ENCODE assay signal across 17 mouse cellular contexts in the genomic region with DNA sequence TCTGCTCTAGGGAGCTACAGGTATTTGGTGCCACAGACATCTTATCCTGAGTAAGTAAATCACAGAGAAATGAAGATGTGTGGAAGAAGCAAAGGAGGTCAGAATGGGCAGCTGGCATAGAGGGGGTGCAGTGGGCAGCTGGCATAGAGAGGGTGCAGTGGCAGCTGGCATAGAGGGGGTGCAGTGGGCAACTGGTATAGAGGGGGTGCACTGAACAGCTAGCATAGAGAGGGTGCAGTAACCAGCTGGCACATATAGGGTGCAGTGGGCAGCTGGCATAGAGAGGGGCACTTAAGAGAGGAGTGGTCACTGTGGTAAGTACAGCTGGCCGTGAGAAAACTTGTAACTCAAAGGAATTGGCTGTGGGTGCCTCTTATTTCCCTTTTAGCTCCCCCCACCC. TPM values are rescaled to one million over a fixed set of nuclear protein-coding genes. Genes with fewer than 3 reads are reported as not detected.
A peak's percentile ranks its signal among the peaks of the same experiment; 100 is the strongest.
DNase-seq lines count a peak whose midpoint lies in the region; ATAC-seq and TF ChIP-seq lines count a peak whose summit lies in the region.
"Had no signal": no experiment of that assay in that cellular context is flagged by ENCODE, and none has a peak within 500 bp of the region (broad histone marks: within the 10 kb centered on the region; RNA-seq: fewer than 3 reads in every experiment).

No protein-coding gene starts in this region.

- no peak for DNase-seq in forebrain, embryonic 10.5 days (ENCODE audit: extremely low spot score, low spot score)
- DNase-seq in forebrain, postnatal 0 days = no peak
- no peak for DNase-seq in lung, embryonic 14.5 days
- DNase-seq in lung, postnatal 36 days = no peak
- DNase-seq in gastrocnemius, adult 18-20 months (ENCODE audit: low spot score) = no peak
- DNase-seq: adrenal gland, postnatal 10 days; cerebellum, adult 11 months; cerebellum, adult 8-10 months; cerebellum, postnatal 14 days; gastrocnemius, postnatal 25 days; heart, postnatal 10 days; heart, postnatal 4 days had no signal

- peaks cover 24% of the 10 kb centered on the region for H3K27me3 ChIP-seq in forebrain, embryonic 10.5 days (ENCODE audit: poor library complexity, severe bottlenecking)
- no peaks in the 10 kb centered on the region for H3K27me3 ChIP-seq in forebrain, postnatal 0 days (ENCODE audit: insufficient read depth, low read length)
- no peaks in the 10 kb centered on the region for H3K27me3 ChIP-seq in lung, embryonic 14.5 days (ENCODE audit: insufficient read depth, low read length)
- 0 out of 2 replicates have a peak, but pooled peaks cover 3% of the 10 kb centered on the region for H3K27me3 ChIP-seq in midbrain, embryonic 15.5 days (replicated peaks)
- no peaks in the 10 kb centered on the region for H3K27me3 ChIP-seq in midbrain, embryonic 16.5 days (ENCODE audit: control insufficient read depth, insufficient read depth, low read depth, low read length)
- H3K27me3 ChIP-seq: forebrain, embryonic 15.5 days; hindbrain, embryonic 12.5 days had no signal

- H3K27ac ChIP-seq in forebrain, embryonic 10.5 days = peak overlapping the region; percentile 20; the same call in 1 of the 2 replicates
- H3K27ac ChIP-seq in forebrain, postnatal 0 days (ENCODE audit: low read depth, low read length) = no peak overlapping the region
- no peak overlapping the region for H3K27ac ChIP-seq in lung, embryonic 14.5 days (ENCODE audit: low read depth)
- no peak overlapping the region for H3K27ac ChIP-seq in midbrain, embryonic 15.5 days
- no peak overlapping the region for H3K27ac ChIP-seq in midbrain, embryonic 16.5 days (ENCODE audit: low read length)
- H3K27ac ChIP-seq: forebrain, embryonic 15.5 days; hindbrain, embryonic 12.5 days had no signal

- no peak for ATAC-seq in forebrain, postnatal 0 days
- 0 out of 2 replicates have a peak, but pooled peaks have one; percentile 7 for ATAC-seq in lung, embryonic 14.5 days (ENCODE audit: insufficient read depth)
- 0 out of 2 replicates have a peak, but pooled peaks have one; percentile 41 for ATAC-seq in midbrain, embryonic 15.5 days (replicated peaks)
- no peak for ATAC-seq in midbrain, embryonic 16.5 days
- ATAC-seq: forebrain, embryonic 15.5 days had no signal

- no peak overlapping the region for H3K4me3 ChIP-seq in forebrain, embryonic 10.5 days
- no peak overlapping the region for H3K4me3 ChIP-seq in forebrain, postnatal 0 days (ENCODE audit: low read depth, low read length)
- no peak overlapping the region for H3K4me3 ChIP-seq in lung, embryonic 14.5 days (ENCODE audit: low read depth, low read length)
- H3K4me3 ChIP-seq in midbrain, embryonic 15.5 days = no peak overlapping the region
- H3K4me3 ChIP-seq in midbrain, embryonic 16.5 days (ENCODE audit: low read depth, low read length) = no peak overlapping the region
- H3K4me3 ChIP-seq: erythroblast, embryonic 14.5 days; forebrain, embryonic 15.5 days; hindbrain, embryonic 12.5 days had no signal

- no peak overlapping the region for H3K9ac ChIP-seq in forebrain, postnatal 0 days
- H3K9ac ChIP-seq in lung, embryonic 14.5 days = no peak overlapping the region
- H3K9ac ChIP-seq in midbrain, embryonic 15.5 days = no peak overlapping the region
- no peak overlapping the region for H3K9ac ChIP-seq in midbrain, embryonic 16.5 days (ENCODE audit: low read depth, low read length)
- H3K9ac ChIP-seq: forebrain, embryonic 15.5 days; hindbrain, embryonic 12.5 days had no signal

- WGBS in forebrain, embryonic 10.5 days = 75% methylated on average over 1 of the region's 1 CpGs
- 67% methylated on average over 1 of the region's 1 CpGs for WGBS in forebrain, postnatal 0 days
- WGBS in lung, embryonic 14.5 days = 20% methylated on average over 1 of the region's 1 CpGs
- 72% methylated on average over 1 of the region's 1 CpGs for WGBS in midbrain, embryonic 15.5 days
- 83% methylated on average over 1 of the region's 1 CpGs for WGBS in midbrain, embryonic 16.5 days

- H3K36me3 ChIP-seq in forebrain, embryonic 10.5 days (replicated peaks) = no peaks in the 10 kb centered on the region
- H3K36me3 ChIP-seq in forebrain, postnatal 0 days (ENCODE audit: insufficient read depth) = no peaks in the 10 kb centered on the region
- no peaks in the 10 kb centered on the region for H3K36me3 ChIP-seq in lung, embryonic 14.5 days (ENCODE audit: insufficient read depth)
- no peaks in the 10 kb centered on the region for H3K36me3 ChIP-seq in midbrain, embryonic 15.5 days (replicated peaks)
- H3K36me3 ChIP-seq in midbrain, embryonic 16.5 days (ENCODE audit: control insufficient read depth, insufficient read depth, low read length) = no peaks in the 10 kb centered on the region
- H3K36me3 ChIP-seq: forebrain, embryonic 15.5 days; hindbrain, embryonic 12.5 days had no signal

- TF ChIP-seq CTCF in forebrain, postnatal 0 days (IDR thresholded peaks at IDR 0.05; ENCODE audit: low read depth) = no peak
- peak; percentile 6; the same call in 1 of the 2 replicates for TF ChIP-seq CTCF in lung, embryonic 14.5 days (IDR thresholded peaks at IDR 0.05; ENCODE audit: low read depth)

- no peak overlapping the region for H3K4me2 ChIP-seq in forebrain, postnatal 0 days (ENCODE audit: low read depth)
- H3K4me2 ChIP-seq in lung, embryonic 14.5 days = no peak overlapping the region
- no peak overlapping the region for H3K4me2 ChIP-seq in midbrain, embryonic 15.5 days
- no peak overlapping the region for H3K4me2 ChIP-seq in midbrain, embryonic 16.5 days (ENCODE audit: low read length)
- H3K4me2 ChIP-seq: forebrain, embryonic 15.5 days; hindbrain, embryonic 12.5 days had no signal

- H3K9me3 ChIP-seq in forebrain, embryonic 10.5 days = no peaks in the 10 kb centered on the region
- H3K9me3 ChIP-seq in forebrain, postnatal 0 days (ENCODE audit: low read length) = no peaks in the 10 kb centered on the region
- no peaks in the 10 kb centered on the region for H3K9me3 ChIP-seq in lung, embryonic 14.5 days (ENCODE audit: low read depth, low read length)
- no peaks in the 10 kb centered on the region for H3K9me3 ChIP-seq in midbrain, embryonic 15.5 days
- no peaks in the 10 kb centered on the region for H3K9me3 ChIP-seq in midbrain, embryonic 16.5 days (replicated peaks; ENCODE audit: control insufficient read depth, low read length, poor library complexity, severe bottlenecking)
- H3K9me3 ChIP-seq: forebrain, embryonic 15.5 days; hindbrain, embryonic 12.5 days had no signal

- peaks cover 24% of the 10 kb centered on the region for H3K4me1 ChIP-seq in forebrain, embryonic 10.5 days
- no peaks in the 10 kb centered on the region for H3K4me1 ChIP-seq in forebrain, postnatal 0 days (ENCODE audit: insufficient read depth)
- peaks cover 2% of the 10 kb centered on the region for H3K4me1 ChIP-seq in lung, embryonic 14.5 days (ENCODE audit: insufficient read depth)
- H3K4me1 ChIP-seq in midbrain, embryonic 15.5 days = peaks cover 14% of the 10 kb centered on the region
- peaks cover 10% of the 10 kb centered on the region; the same call in 1 of the 2 replicates for H3K4me1 ChIP-seq in midbrain, embryonic 16.5 days (ENCODE audit: control insufficient read depth, insufficient read depth, low read length)
- H3K4me1 ChIP-seq: forebrain, embryonic 15.5 days had no signal

RNA-seq across cellular contexts. Expression of gene Pou2f1, which starts 57.9 kb away (rescaled TPM):
- 23.6 and 25.4 TPM in 2 replicates for polyA plus RNA-seq in forebrain, embryonic 10.5 days (2016; fragmentation: Nextera tagmentation; extraction: Ambion mirVana)
- total RNA-seq in forebrain, postnatal 0 days (2014; rRNA removed) = 14.3 and 22.2 TPM in 2 replicates
- 11.1 and 16.7 TPM in 2 replicates for polyA plus RNA-seq in forebrain, postnatal 0 days (2015; fragmentation: Nextera tagmentation; extraction: Ambion mirVana)
- 22.5 TPM in 2 replicates for polyA plus RNA-seq in lung, embryonic 14.5 days (2014; fragmentation: Nextera tagmentation; extraction: Ambion mirVana)
- 25.6 and 30.1 TPM in 2 replicates for polyA plus RNA-seq in midbrain, embryonic 15.5 days (2015; fragmentation: Nextera tagmentation; extraction: Ambion mirVana)
- polyA plus RNA-seq in midbrain, embryonic 16.5 days (2015; fragmentation: Nextera tagmentation; extraction: Ambion mirVana) = 26.5 and 28.3 TPM in 2 replicates
- total RNA-seq in gastrocnemius, adult 18-20 months (2021) = 1 to 10 TPM; 7.7 to 8.3 TPM

Comparison
In these comparisons a context has a peak if more than half of its experiments do, and no peak if none do; other contexts are left out.
1. ATAC-seq: peak in lung, embryonic 14.5 days (single experiment) and midbrain, embryonic 15.5 days (single experiment); none in forebrain, postnatal 0 days (single experiment) and midbrain, embryonic 16.5 days (single experiment).